Mouse (Mus musculus) kidney, postnatal 0 days (tissue): ENCODE measurements around the gene Kptn. TPM values are rescaled to one million over a fixed set of nuclear protein-coding genes. Genes with fewer than 3 reads are reported as not detected.

Experiments used
- ATAC-seq: fragments of 200-750 bp; cut with Nextera tagmentation; replicated peaks from 2 replicates; pipeline ENCODE4 v1.8.0; 2017; ENCODE audit warnings: low read depth, moderate number of reproducible peaks, moderate TSS enrichment, moderate library complexity; ENCODE audit not compliant: low FRiP score
- DNase-seq: peaks from one replicate; pipeline ENCODE4 v3.0.0-alpha.2; 2016; ENCODE audit warnings: low spot score
- H3K27ac ChIP-seq: fragments of 300-500 bp; sonication (generic); 2 replicates; pipeline ENCODE4 v1.5.1; 2014; ENCODE audit warnings: mild to moderate bottlenecking
- H3K27me3 ChIP-seq: fragments of 300-500 bp; sonication (generic); 2 replicates; pipeline ENCODE4 v1.6.1; 2014; ENCODE audit warnings: low read length, mixed read lengths; ENCODE audit not compliant: insufficient read depth
- H3K36me3 ChIP-seq: fragments of 300-500 bp; sonication (generic); 2 replicates; pipeline ENCODE4 v1.6.1; 2014; ENCODE audit warnings: low read length, mixed read lengths; ENCODE audit not compliant: insufficient read depth
- H3K4me1 ChIP-seq: fragments of 300-500 bp; sonication (generic); replicated peaks from 2 replicates; pipeline ENCODE4 v1.6.1; 2014; ENCODE audit warnings: antibody characterized with exemption, low read length, mixed read lengths; ENCODE audit not compliant: insufficient read depth
- H3K4me2 ChIP-seq: fragments of 300-500 bp; sonication (generic); 2 replicates; pipeline ENCODE4 v1.6.1; 2014; ENCODE audit warnings: mild to moderate bottlenecking, low read length, moderate library complexity, mixed read lengths
- H3K4me3 ChIP-seq: fragments of 300-500 bp; sonication (generic); replicated peaks from 2 replicates; pipeline ENCODE4 v1.5.1; 2014; ENCODE audit warnings: low read depth, low read length
- H3K9ac ChIP-seq: fragments of 300-500 bp; sonication (generic); 2 replicates; pipeline ENCODE4 v1.6.1; 2014; ENCODE audit warnings: low read depth, low read length
- H3K9me3 ChIP-seq: fragments of 300-500 bp; sonication (generic); replicated peaks from 2 replicates; pipeline ENCODE4 v1.6.1; 2016; ENCODE audit warnings: low read length, inconsistent platforms, mixed read lengths
- CTCF ChIP-seq: IDR thresholded peaks from 2 replicates; pipeline ENCODE4 v1.5.1; 2016; ENCODE audit warnings: antibody characterized with exemption, low read depth, mild to moderate bottlenecking, moderate library complexity
- WGBS: fragments of 180-500 bp; shearing (Covaris S2); extraction: QIAGEN DNeasy Blood & Tissue Kit; methylation state at CpG from one replicate; pipeline ENCODE4 v1.1.7; 2014; 5-methylcytosine and 5-hydroxymethylcytosine counted together
- polyA plus RNA-seq: library from polyadenylated mRNA; unstranded; fragments of >200 nt; fragmentation: Nextera tagmentation; extraction: Ambion mirVana; gene quantifications from 2 replicates; pipeline ENCODE4 v1.2.1, GENCODE M21; 2015

Gene Kptn
- polyA plus RNA-seq, 1 experiment from 2014 or later, result 21.0 TPM

- DNase-seq, result no peak
- Histone ChIP-seq H3K36me3 (no peaks in the 10 kb centered on the region), H3K9me3 (no peaks in the 10 kb centered on the region), H3K9ac (no peak overlapping the region), H3K4me1 (no peaks in the 10 kb centered on the region), H3K27ac (no peak overlapping the region), H3K4me2 (no peak overlapping the region), H3K27me3 (peaks cover 10% of the 10 kb centered on the region; the same call in 1 of the 2 replicates), H3K4me3 (no peak overlapping the region)
- no peak for ATAC-seq
- WGBS, result 62% methylated on average over 9 of the region's 9 CpGs
- no peak for TF ChIP-seq CTCF
Measured at GRCm38 (mm10) chr7:16155132-16155872, 35.6 kb downstream of the Kptn start.

GRCm38 (mm10) chr7:16156105-16156714 is 36.5 kb downstream of the Kptn start:
- Histone ChIP-seq H3K27me3 (peaks cover 10% of the 10 kb centered on the region; the same call in 1 of the 2 replicates), H3K9ac (no peak overlapping the region), H3K9me3 (no peaks in the 10 kb centered on the region), H3K27ac (no peak overlapping the region), H3K36me3 (no peaks in the 10 kb centered on the region), H3K4me3 (no peak overlapping the region), H3K4me1 (no peaks in the 10 kb centered on the region), H3K4me2 (no peak overlapping the region)
- no peak for ATAC-seq
- no peak for TF ChIP-seq CTCF
- DNase-seq, result no peak
- 50% methylated on average over 8 of the region's 8 CpGs for WGBS

DNA sequence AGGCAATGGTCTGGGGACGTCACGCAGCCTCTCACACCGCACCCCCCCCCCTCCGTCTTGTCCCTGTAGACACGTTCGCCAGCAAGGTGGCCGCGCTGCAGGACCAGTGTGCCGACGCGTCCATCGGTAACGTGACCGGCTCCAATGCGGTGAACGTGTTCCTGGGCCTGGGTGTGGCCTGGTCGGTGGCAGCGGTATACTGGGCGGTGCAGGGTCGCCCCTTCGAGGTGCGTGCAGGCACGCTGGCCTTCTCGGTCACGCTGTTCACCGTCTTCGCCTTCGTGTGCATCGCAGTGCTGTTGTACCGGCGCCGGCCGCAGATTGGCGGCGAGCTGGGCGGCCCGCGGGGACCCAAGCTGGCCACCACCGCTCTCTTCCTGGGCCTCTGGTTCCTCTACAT is 39.0 kb downstream of the Kptn start:
- ATAC-seq, result 0 out of 2 replicates have a peak, but pooled peaks have one; percentile 23
- Histone ChIP-seq H3K36me3 (no peaks in the 10 kb centered on the region), H3K9me3 (no peaks in the 10 kb centered on the region), H3K4me1 (no peaks in the 10 kb centered on the region), H3K27me3 (peaks cover 10% of the 10 kb centered on the region; the same call in 1 of the 2 replicates), H3K4me2 (peak overlapping the region; percentile 28; the same call in 1 of the 2 replicates), H3K4me3 (no peak overlapping the region), H3K9ac (no peak overlapping the region), H3K27ac (no peak overlapping the region)
- no peak for TF ChIP-seq CTCF
- DNase-seq, result no peak
- WGBS, result 9% methylated on average over 39 of the region's 39 CpGs

DNA sequence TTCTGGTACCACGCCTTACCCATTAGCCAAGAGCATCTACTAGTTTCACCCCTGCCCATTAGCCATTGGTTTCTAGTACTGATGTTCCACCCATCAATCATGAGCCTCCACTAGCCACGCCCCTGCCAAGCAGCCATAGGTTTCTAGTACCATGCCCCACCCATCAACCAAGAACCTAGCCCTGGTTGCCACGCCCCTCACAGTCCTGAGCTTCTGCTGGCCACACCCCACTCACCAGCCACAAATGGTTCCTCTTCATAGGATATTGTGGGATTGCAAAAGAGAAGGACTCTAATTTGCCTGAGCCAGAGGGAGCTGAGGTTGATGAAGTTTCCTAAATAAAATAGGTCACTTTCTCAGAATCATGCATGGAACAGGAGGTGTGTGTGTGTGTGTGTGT is 41.0 kb downstream of the Kptn start:
- no peak for ATAC-seq
- no peak overlapping the region for H3K4me2 ChIP-seq
- H3K9ac ChIP-seq, result no peak overlapping the region
- no peaks in the 10 kb centered on the region for H3K9me3 ChIP-seq
- no peak overlapping the region for H3K27ac ChIP-seq
- H3K4me1 ChIP-seq, result no peaks in the 10 kb centered on the region
- TF ChIP-seq CTCF, result no peak
- H3K4me3 ChIP-seq, result no peak overlapping the region
- no peaks in the 10 kb centered on the region for H3K36me3 ChIP-seq
- H3K27me3 ChIP-seq, result peaks cover 10% of the 10 kb centered on the region; the same call in 1 of the 2 replicates
- 73% methylated on average over 3 of the region's 3 CpGs for WGBS
- no peak for DNase-seq

GRCm38 (mm10) chr7:16161302-16161701 is 41.6 kb downstream of the Kptn start:
- no peak overlapping the region for H3K4me2 ChIP-seq
- no peak for ATAC-seq
- peaks cover 10% of the 10 kb centered on the region; the same call in 1 of the 2 replicates for H3K27me3 ChIP-seq
- DNase-seq, result no peak
- no peak overlapping the region for H3K4me3 ChIP-seq
- H3K4me1 ChIP-seq, result no peaks in the 10 kb centered on the region
- H3K9me3 ChIP-seq, result no peaks in the 10 kb centered on the region
- H3K27ac ChIP-seq, result no peak overlapping the region
- 80% methylated on average over 9 of the region's 9 CpGs for WGBS
- H3K36me3 ChIP-seq, result no peaks in the 10 kb centered on the region
- TF ChIP-seq CTCF, result no peak
- H3K9ac ChIP-seq, result no peak overlapping the region

DNA sequence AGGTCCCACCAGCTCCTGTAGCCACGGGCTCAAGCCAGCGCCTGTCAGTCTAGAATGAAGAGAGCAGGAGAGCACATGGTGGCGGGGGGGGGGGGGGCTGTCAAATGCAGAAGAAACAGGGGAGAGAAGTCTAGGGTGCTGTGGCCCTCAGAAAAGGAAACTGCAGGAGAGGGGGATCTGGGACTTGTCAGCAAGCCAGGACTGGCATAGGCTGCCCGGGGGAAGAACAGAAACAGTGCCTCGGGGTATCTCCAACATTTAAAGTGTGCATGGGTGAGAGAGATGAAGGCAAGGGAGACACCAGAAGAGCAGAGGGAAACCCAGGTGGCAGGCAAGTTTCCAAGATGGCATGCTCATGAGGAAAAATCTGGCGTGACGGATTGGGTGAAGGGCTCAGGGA is 42.3 kb downstream of the Kptn start:
- DNase-seq (no peak), ATAC-seq (no peak)
- Histone ChIP-seq H3K9me3 (no peaks in the 10 kb centered on the region), H3K9ac (no peak overlapping the region), H3K4me1 (no peaks in the 10 kb centered on the region), H3K4me2 (no peak overlapping the region), H3K4me3 (no peak overlapping the region), H3K27me3 (peaks cover 10% of the 10 kb centered on the region; the same call in 1 of the 2 replicates), H3K27ac (no peak overlapping the region), H3K36me3 (no peaks in the 10 kb centered on the region)
- 80% methylated on average over 7 of the region's 7 CpGs for WGBS
- TF ChIP-seq CTCF, result no peak
